Comparison of ENCODE assay signal across 8 mouse cellular contexts in the genomic region with DNA sequence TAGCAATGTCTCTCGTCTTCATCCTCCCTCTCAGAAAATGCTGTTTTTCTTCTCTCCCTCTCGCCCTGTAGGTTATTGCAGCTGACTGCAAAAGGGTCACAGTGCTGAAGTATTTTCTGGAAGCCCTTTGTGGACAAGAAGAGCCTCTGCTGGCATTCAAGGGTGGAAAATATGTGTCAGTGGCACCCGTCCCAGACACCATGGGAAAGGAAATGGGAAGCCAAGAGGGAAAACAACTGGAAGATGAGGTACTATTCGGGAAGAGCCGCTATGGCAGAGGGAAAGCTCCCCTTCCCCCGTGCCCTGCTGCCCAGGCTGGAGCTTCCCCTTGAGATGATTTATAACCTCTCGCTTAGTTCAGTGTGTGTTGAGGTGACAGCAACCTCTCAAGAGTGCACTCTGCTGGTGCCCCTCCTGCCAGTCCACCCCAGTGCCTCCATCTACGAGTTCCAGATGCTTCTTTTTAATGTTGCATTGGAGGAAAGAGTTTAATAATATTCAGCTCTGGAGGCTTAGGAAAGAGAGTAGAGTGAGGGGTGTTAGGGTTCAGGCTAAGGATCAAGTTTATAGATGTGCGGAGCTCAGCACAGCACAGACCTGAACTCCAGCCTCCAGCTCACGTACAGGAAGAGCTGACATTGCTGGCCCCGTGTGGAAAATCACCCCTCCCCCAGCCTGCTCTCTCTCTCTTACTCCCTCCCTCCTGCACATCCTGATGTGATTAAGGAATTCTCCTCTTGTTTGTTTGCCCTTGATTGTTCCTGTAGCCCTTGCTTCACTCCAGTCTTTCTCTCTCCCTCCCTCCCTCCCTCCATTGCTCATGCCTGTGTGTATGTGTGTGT. TPM values are rescaled to one million over a fixed set of nuclear protein-coding genes. Genes with fewer than 3 reads are reported as not detected.
DNase-seq lines count a peak whose midpoint lies in the region; ATAC-seq lines count a peak whose summit lies in the region.

No protein-coding gene starts in this region.

- peaks cover 21% of the 10 kb centered on the region for H3K36me3 ChIP-seq in forebrain, embryonic 15.5 days
- H3K36me3 ChIP-seq in forebrain, embryonic 13.5 days (ENCODE audit: poor library complexity, severe bottlenecking), result peaks cover 34% of the 10 kb centered on the region
- H3K36me3 ChIP-seq in embryonic facial prominence, embryonic 14.5 days (ENCODE audit: control insufficient read depth, insufficient read depth, low read length), result peaks cover 17% of the 10 kb centered on the region
- peaks cover 25% of the 10 kb centered on the region for H3K36me3 ChIP-seq in limb, embryonic 10.5 days
- H3K36me3 ChIP-seq in neural tube, embryonic 13.5 days, result peaks cover 19% of the 10 kb centered on the region

- no peaks in the 10 kb centered on the region for H3K27me3 ChIP-seq in forebrain, embryonic 15.5 days
- H3K27me3 ChIP-seq in forebrain, embryonic 13.5 days, result no peaks in the 10 kb centered on the region
- H3K27me3 ChIP-seq in embryonic facial prominence, embryonic 14.5 days (replicated peaks; ENCODE audit: control insufficient read depth, insufficient read depth, low read length), result no peaks in the 10 kb centered on the region
- H3K27me3 ChIP-seq in limb, embryonic 10.5 days (ENCODE audit: low read depth, poor library complexity, severe bottlenecking), result no peaks in the 10 kb centered on the region
- H3K27me3 ChIP-seq in neural tube, embryonic 13.5 days, result no peaks in the 10 kb centered on the region

- no peak for ATAC-seq in forebrain, embryonic 15.5 days (replicated peaks)
- ATAC-seq in forebrain, embryonic 13.5 days, result no peak
- ATAC-seq in embryonic facial prominence, embryonic 14.5 days (ENCODE audit: low read depth), result peak; percentile 67
- peak; percentile 64 for ATAC-seq in neural tube, embryonic 13.5 days (ENCODE audit: low read depth)

- H3K4me2 ChIP-seq in forebrain, embryonic 15.5 days (replicated peaks), result no peak overlapping the region
- no peak overlapping the region for H3K4me2 ChIP-seq in forebrain, embryonic 13.5 days
- H3K4me2 ChIP-seq in embryonic facial prominence, embryonic 14.5 days (ENCODE audit: low read depth, low read length), result peak overlapping the region; percentile 3
- no peak overlapping the region for H3K4me2 ChIP-seq in neural tube, embryonic 13.5 days

- WGBS in forebrain, embryonic 15.5 days, result 73% methylated on average over 11 of the region's 11 CpGs
- WGBS in forebrain, embryonic 13.5 days, result 72% methylated on average over 11 of the region's 11 CpGs
- WGBS in embryonic facial prominence, embryonic 14.5 days, result 20% methylated on average over 11 of the region's 11 CpGs
- WGBS in limb, embryonic 10.5 days, result 14% methylated on average over 11 of the region's 11 CpGs
- WGBS in neural tube, embryonic 13.5 days, result 38% methylated on average over 11 of the region's 11 CpGs

- intact Hi-C loops in heart, postnatal 36 days (cut with DNase I), result no loop called here

- peaks cover 11% of the 10 kb centered on the region for H3K4me1 ChIP-seq in forebrain, embryonic 15.5 days
- H3K4me1 ChIP-seq in forebrain, embryonic 13.5 days, result peaks cover 12% of the 10 kb centered on the region
- peaks cover 54% of the 10 kb centered on the region for H3K4me1 ChIP-seq in embryonic facial prominence, embryonic 14.5 days (ENCODE audit: control insufficient read depth, insufficient read depth, low read length)
- H3K4me1 ChIP-seq in limb, embryonic 10.5 days, result peaks cover 85% of the 10 kb centered on the region
- peaks cover 62% of the 10 kb centered on the region for H3K4me1 ChIP-seq in neural tube, embryonic 13.5 days (replicated peaks)

- H3K4me3 ChIP-seq in forebrain, embryonic 15.5 days, result no peak overlapping the region
- no peak overlapping the region for H3K4me3 ChIP-seq in forebrain, embryonic 13.5 days
- H3K4me3 ChIP-seq in embryonic facial prominence, embryonic 14.5 days (ENCODE audit: low read depth, low read length), result no peak overlapping the region
- peak overlapping the region; percentile 27 for H3K4me3 ChIP-seq in limb, embryonic 10.5 days
- no peak overlapping the region for H3K4me3 ChIP-seq in neural tube, embryonic 13.5 days

- H3K9me3 ChIP-seq in forebrain, embryonic 15.5 days, result no peaks in the 10 kb centered on the region
- H3K9me3 ChIP-seq in forebrain, embryonic 13.5 days (replicated peaks), result no peaks in the 10 kb centered on the region
- H3K9me3 ChIP-seq in embryonic facial prominence, embryonic 14.5 days (ENCODE audit: control insufficient read depth, low read length), result no peaks in the 10 kb centered on the region
- no peaks in the 10 kb centered on the region for H3K9me3 ChIP-seq in limb, embryonic 10.5 days (replicated peaks)
- H3K9me3 ChIP-seq in neural tube, embryonic 13.5 days, result no peaks in the 10 kb centered on the region

- no peak overlapping the region for H3K9ac ChIP-seq in forebrain, embryonic 15.5 days (replicated peaks)
- H3K9ac ChIP-seq in forebrain, embryonic 13.5 days, result no peak overlapping the region
- H3K9ac ChIP-seq in embryonic facial prominence, embryonic 14.5 days (ENCODE audit: low read depth, low read length), result no peak overlapping the region
- H3K9ac ChIP-seq in neural tube, embryonic 13.5 days, result no peak overlapping the region

- DNase-seq in embryonic facial prominence, embryonic 14.5 days (ENCODE audit: low spot score), result peak; percentile 80
- DNase-seq in heart, postnatal 36 days, result peak; percentile 88 to 90
- peak; percentile 72 for DNase-seq in limb, embryonic 10.5 days (ENCODE audit: low spot score)
- DNase-seq in layer of hippocampus, postnatal 10 days (ENCODE audit: low spot score in 2 of 2), result no peak
- no peak for DNase-seq in thymus, postnatal 4 days

- peak overlapping the region; percentile 38; the same call in 1 of the 2 replicates for H3K27ac ChIP-seq in forebrain, embryonic 15.5 days (replicated peaks)
- H3K27ac ChIP-seq in forebrain, embryonic 13.5 days, result no peak overlapping the region
- peak overlapping the region; percentile 76 for H3K27ac ChIP-seq in embryonic facial prominence, embryonic 14.5 days (replicated peaks; ENCODE audit: low read depth, low read length)
- peak overlapping the region; percentile 84 for H3K27ac ChIP-seq in limb, embryonic 10.5 days
- peak overlapping the region; percentile 59 for H3K27ac ChIP-seq in neural tube, embryonic 13.5 days (replicated peaks)

RNA-seq across cellular contexts. Expression of gene Hic1, which starts 30.0 kb away (rescaled TPM):
- polyA plus RNA-seq in forebrain, embryonic 15.5 days (2015; fragmentation: Nextera tagmentation; extraction: Ambion mirVana), result 2.1 and 2.2 TPM in 2 replicates
- 1.2 and 1.5 TPM in 2 replicates for polyA plus RNA-seq in forebrain, embryonic 13.5 days (2015; fragmentation: Nextera tagmentation; extraction: Ambion mirVana)
- polyA plus RNA-seq in embryonic facial prominence, embryonic 14.5 days (2014; fragmentation: Nextera tagmentation; extraction: Ambion mirVana), result 13.1 and 17.8 TPM in 2 replicates
- 10 to 100 TPM; 14.8 to 22.8 TPM for total RNA-seq in heart, postnatal 36 days (2021)
- polyA plus RNA-seq in limb, embryonic 10.5 days (2016; fragmentation: Nextera tagmentation; extraction: Ambion mirVana), result 0.99 and 3.5 TPM in 2 replicates
- polyA plus RNA-seq in neural tube, embryonic 13.5 days (2015; fragmentation: Nextera tagmentation; extraction: Ambion mirVana), result 7.4 and 9.2 TPM in 2 replicates
- 1 to 10 TPM; 3.3 to 6.1 TPM for total RNA-seq in layer of hippocampus, postnatal 10 days (2021)

RNA-seq across cellular contexts. Expression of gene Ovca2, which starts 39.3 kb away (rescaled TPM):
- 15.4 and 21.6 TPM in 2 replicates for polyA plus RNA-seq in forebrain, embryonic 15.5 days (2015; fragmentation: Nextera tagmentation; extraction: Ambion mirVana)
- polyA plus RNA-seq in forebrain, embryonic 13.5 days (2015; fragmentation: Nextera tagmentation; extraction: Ambion mirVana), result 22.8 and 25.1 TPM in 2 replicates
- 23.1 and 26.5 TPM in 2 replicates for polyA plus RNA-seq in embryonic facial prominence, embryonic 14.5 days (2014; fragmentation: Nextera tagmentation; extraction: Ambion mirVana)
- 1 to 10 TPM; 5.3 to 7.2 TPM for total RNA-seq in heart, postnatal 36 days (2021)
- polyA plus RNA-seq in limb, embryonic 10.5 days (2016; fragmentation: Nextera tagmentation; extraction: Ambion mirVana), result 38.0 and 39.9 TPM in 2 replicates
- 18.6 and 20.5 TPM in 2 replicates for polyA plus RNA-seq in neural tube, embryonic 13.5 days (2015; fragmentation: Nextera tagmentation; extraction: Ambion mirVana)
- 10 to 100 TPM; 10.1 to 11.1 TPM for total RNA-seq in layer of hippocampus, postnatal 10 days (2021)

RNA-seq across cellular contexts. Expression of gene Dph1, which starts 51.7 kb away (rescaled TPM):
- 14.8 and 16.2 TPM in 2 replicates for polyA plus RNA-seq in forebrain, embryonic 15.5 days (2015; fragmentation: Nextera tagmentation; extraction: Ambion mirVana)
- 13.9 and 15.8 TPM in 2 replicates for polyA plus RNA-seq in forebrain, embryonic 13.5 days (2015; fragmentation: Nextera tagmentation; extraction: Ambion mirVana)
- polyA plus RNA-seq in embryonic facial prominence, embryonic 14.5 days (2014; fragmentation: Nextera tagmentation; extraction: Ambion mirVana), result 22.5 and 23.8 TPM in 2 replicates
- 1 to 10 TPM; 9.0 to 9.7 TPM for total RNA-seq in heart, postnatal 36 days (2021)
- polyA plus RNA-seq in limb, embryonic 10.5 days (2016; fragmentation: Nextera tagmentation; extraction: Ambion mirVana), result 32.7 and 35.3 TPM in 2 replicates
- 13.7 and 15.0 TPM in 2 replicates for polyA plus RNA-seq in neural tube, embryonic 13.5 days (2015; fragmentation: Nextera tagmentation; extraction: Ambion mirVana)
- 10 to 100 TPM; 20.8 to 21.1 TPM for total RNA-seq in layer of hippocampus, postnatal 10 days (2021)

RNA-seq across cellular contexts. Expression of gene Rtn4rl1, which starts 54.2 kb away (rescaled TPM):
- 5.6 and 6.9 TPM in 2 replicates for polyA plus RNA-seq in forebrain, embryonic 15.5 days (2015; fragmentation: Nextera tagmentation; extraction: Ambion mirVana)
- 2.2 and 2.6 TPM in 2 replicates for polyA plus RNA-seq in forebrain, embryonic 13.5 days (2015; fragmentation: Nextera tagmentation; extraction: Ambion mirVana)
- 4.9 TPM in 2 replicates for polyA plus RNA-seq in embryonic facial prominence, embryonic 14.5 days (2014; fragmentation: Nextera tagmentation; extraction: Ambion mirVana)
- 10 to 100 TPM in 1 of 2 experiments, 1 to 10 TPM in 1; 6.0 to 10.0 TPM for total RNA-seq in heart, postnatal 36 days (2021)
- 0.90 and 1.3 TPM in 2 replicates for polyA plus RNA-seq in limb, embryonic 10.5 days (2016; fragmentation: Nextera tagmentation; extraction: Ambion mirVana)
- polyA plus RNA-seq in neural tube, embryonic 13.5 days (2015; fragmentation: Nextera tagmentation; extraction: Ambion mirVana), result 12.4 and 16.5 TPM in 2 replicates
- 10 to 100 TPM; 54.5 to 58.5 TPM for total RNA-seq in layer of hippocampus, postnatal 10 days (2021)

Comparison
In these comparisons a context has a peak if more than half of its experiments do, and no peak if none do; other contexts are left out.
1. ATAC-seq: peak in embryonic facial prominence, embryonic 14.5 days (single experiment) and neural tube, embryonic 13.5 days (single experiment); none in forebrain, embryonic 15.5 days (single experiment) and forebrain, embryonic 13.5 days (single experiment).
2. DNase-seq: peak in embryonic facial prominence, embryonic 14.5 days (single experiment), heart, postnatal 36 days (2 of 2) and limb, embryonic 10.5 days (single experiment); none in layer of hippocampus, postnatal 10 days (0 of 2) and thymus, postnatal 4 days (single experiment).